Mouse (Mus musculus): ENCODE measurements around the gene Repin1. TPM values are rescaled to one million over a fixed set of nuclear protein-coding genes. Genes with fewer than 3 reads are reported as not detected.

Repin1 gene
- polyA plus RNA-seq, 1 experiment, result 49.2 TPM

DNA sequence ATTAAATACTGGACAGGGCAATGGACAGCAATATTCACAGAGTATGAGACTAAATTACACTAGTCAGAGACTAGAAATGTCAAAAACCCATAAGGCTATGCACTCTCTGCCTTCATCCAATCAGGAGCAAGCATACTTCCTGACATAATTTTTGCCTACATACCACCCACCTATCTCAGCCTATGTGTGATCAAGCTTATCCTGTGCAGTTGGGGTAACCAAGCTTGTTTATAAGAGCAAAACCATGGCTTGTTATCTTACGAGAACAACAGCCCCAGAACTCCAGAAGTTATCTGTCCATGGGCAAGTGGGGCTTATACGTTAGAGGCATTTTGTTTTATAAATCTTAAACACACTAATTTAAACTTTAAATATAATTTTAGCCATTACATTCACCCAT is 41.4 kb downstream of the Repin1 start:
- no peaks in the 10 kb centered on the region for H3K27me3 ChIP-seq (replicated peaks; ENCODE audit: control insufficient read depth, insufficient read depth, low read length)
- no peak overlapping the region for H3K27ac ChIP-seq (ENCODE audit: insufficient read depth, low read depth, low read length)
- H3K4me3 ChIP-seq (ENCODE audit: insufficient read depth, low read depth, low read length), result no peak overlapping the region
- peaks cover 9% of the 10 kb centered on the region for H3K4me1 ChIP-seq (ENCODE audit: control insufficient read depth, insufficient read depth, low read length)
- 94% methylated on average over 2 of the region's 2 CpGs for WGBS
- no peaks in the 10 kb centered on the region for H3K36me3 ChIP-seq (ENCODE audit: control insufficient read depth, insufficient read depth, low read length)
- no peak for DNase-seq
- no peak for TF ChIP-seq CTCF (conservative IDR thresholded peaks at IDR 0.05; ENCODE audit: insufficient read depth, insufficient read length, low read depth, low read length)
- no peak for TF ChIP-seq POLR2A (IDR thresholded peaks at IDR 0.05; ENCODE audit: low read depth, low read length)

DNA sequence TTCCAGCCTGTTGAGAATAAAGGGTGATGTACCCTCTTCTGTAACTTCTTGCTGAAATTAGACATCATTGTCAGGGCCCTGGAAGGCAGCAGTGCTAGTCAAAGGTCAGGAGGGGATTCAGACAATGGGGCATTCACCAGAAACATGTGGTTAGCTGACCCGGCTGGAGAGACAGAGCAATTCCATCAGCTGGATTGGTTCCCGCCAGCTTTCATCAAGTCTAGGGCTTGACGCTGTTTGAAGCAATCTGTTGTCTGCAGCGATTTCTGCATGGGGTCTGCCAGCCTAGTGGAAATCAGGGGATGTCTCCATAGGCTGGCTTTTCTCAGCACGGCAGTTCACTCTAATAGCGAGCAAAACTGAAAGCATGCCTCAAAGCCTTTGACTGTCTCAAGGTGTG is 42.8 kb downstream of the Repin1 start:
- H3K4me3 ChIP-seq (ENCODE audit: insufficient read depth, low read depth, low read length), result no peak overlapping the region
- 85% methylated on average over 6 of the region's 6 CpGs for WGBS
- no peaks in the 10 kb centered on the region for H3K27me3 ChIP-seq (replicated peaks; ENCODE audit: control insufficient read depth, insufficient read depth, low read length)
- no peak for DNase-seq
- peaks cover 3% of the 10 kb centered on the region; the same call in 1 of the 2 replicates for H3K4me1 ChIP-seq (ENCODE audit: control insufficient read depth, insufficient read depth, low read length)
- no peak for TF ChIP-seq POLR2A (IDR thresholded peaks at IDR 0.05; ENCODE audit: low read depth, low read length)
- TF ChIP-seq CTCF (conservative IDR thresholded peaks at IDR 0.05; ENCODE audit: insufficient read depth, insufficient read length, low read depth, low read length), result no peak
- no peak overlapping the region for H3K27ac ChIP-seq (ENCODE audit: insufficient read depth, low read depth, low read length)
- H3K36me3 ChIP-seq (ENCODE audit: control insufficient read depth, insufficient read depth, low read length), result no peaks in the 10 kb centered on the region

DNA sequence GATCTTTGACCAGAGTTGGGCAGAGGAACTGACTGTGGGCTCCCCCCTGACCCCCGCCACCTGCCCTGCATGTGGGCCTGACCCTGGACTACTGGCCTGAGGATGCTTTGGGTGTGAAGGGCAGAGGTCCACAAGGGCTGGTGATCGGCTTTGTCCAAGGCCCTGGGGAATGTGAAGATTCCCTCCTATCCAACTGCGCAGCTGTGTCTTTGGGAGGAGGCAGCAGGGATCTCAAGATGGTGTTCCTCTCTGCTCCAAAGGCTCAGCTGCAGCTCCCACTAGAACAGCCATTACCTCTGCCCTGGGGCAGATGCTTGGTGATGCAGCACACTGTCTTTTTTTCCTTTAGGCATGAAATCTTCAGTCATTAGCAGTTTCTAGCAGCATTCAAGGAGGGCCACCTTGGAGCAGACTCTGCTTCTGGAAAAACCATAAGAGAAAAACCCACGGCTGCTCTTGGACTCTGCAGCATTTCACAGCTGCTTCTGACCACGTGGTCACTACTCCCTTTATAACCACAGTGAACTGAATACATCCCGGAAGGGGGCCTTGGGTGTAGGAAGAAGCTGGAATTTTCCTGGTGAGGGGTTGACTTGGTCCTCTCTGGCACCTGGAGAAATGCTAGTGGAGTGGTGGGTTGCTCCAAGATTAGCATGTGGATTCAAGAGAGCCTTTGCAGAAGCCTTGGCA is 44.3 kb downstream of the Repin1 start:
- Histone ChIP-seq H3K27ac (ENCODE audit: insufficient read depth, low read depth, low read length) (no peak overlapping the region; the same call in 1 of the 2 replicates), H3K36me3 (ENCODE audit: control insufficient read depth, insufficient read depth, low read length) (no peaks in the 10 kb centered on the region), H3K27me3 (replicated peaks; ENCODE audit: control insufficient read depth, insufficient read depth, low read length) (no peaks in the 10 kb centered on the region), H3K4me1 (ENCODE audit: control insufficient read depth, insufficient read depth, low read length) (peaks cover 3% of the 10 kb centered on the region; the same call in 1 of the 2 replicates), H3K4me3 (ENCODE audit: insufficient read depth, low read depth, low read length) (no peak overlapping the region)
- TF ChIP-seq CTCF (conservative IDR thresholded peaks at IDR 0.05; ENCODE audit: insufficient read depth, insufficient read length, low read depth, low read length) (no peak), POLR2A (IDR thresholded peaks at IDR 0.05; ENCODE audit: low read depth, low read length) (no peak)
- WGBS, result 63% methylated on average over 6 of the region's 6 CpGs
- DNase-seq, result no peak

DNA sequence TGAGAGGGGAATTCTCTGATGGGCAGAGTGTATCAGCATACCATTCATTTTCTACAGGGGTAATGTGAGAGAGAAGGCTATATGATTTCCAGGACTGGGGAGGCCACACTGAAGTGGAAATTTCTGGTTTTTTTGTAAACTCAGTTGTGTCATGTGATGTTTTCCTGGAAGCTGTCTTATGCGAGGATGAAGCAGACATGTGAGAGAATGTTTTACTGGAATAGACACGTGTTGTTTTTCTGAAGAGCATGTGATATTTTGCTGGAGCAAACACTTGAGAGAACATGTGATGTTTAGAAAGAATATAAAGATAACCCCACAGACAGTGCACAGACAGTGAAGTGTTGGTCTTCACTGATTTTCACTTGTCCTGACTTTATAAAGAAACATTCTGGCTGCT is 44.9 kb downstream of the Repin1 start:
- WGBS, result 44% methylated on average over 2 of the region's 2 CpGs
- Histone ChIP-seq H3K27ac (ENCODE audit: insufficient read depth, low read depth, low read length) (no peak overlapping the region; the same call in 1 of the 2 replicates), H3K4me1 (ENCODE audit: control insufficient read depth, insufficient read depth, low read length) (peaks cover 3% of the 10 kb centered on the region; the same call in 1 of the 2 replicates), H3K27me3 (replicated peaks; ENCODE audit: control insufficient read depth, insufficient read depth, low read length) (no peaks in the 10 kb centered on the region), H3K36me3 (ENCODE audit: control insufficient read depth, insufficient read depth, low read length) (no peaks in the 10 kb centered on the region), H3K4me3 (ENCODE audit: insufficient read depth, low read depth, low read length) (no peak overlapping the region)
- no peak for TF ChIP-seq POLR2A (IDR thresholded peaks at IDR 0.05; ENCODE audit: low read depth, low read length)
- no peak for TF ChIP-seq CTCF (conservative IDR thresholded peaks at IDR 0.05; ENCODE audit: insufficient read depth, insufficient read length, low read depth, low read length)
- DNase-seq, result peak; percentile 66

DNA sequence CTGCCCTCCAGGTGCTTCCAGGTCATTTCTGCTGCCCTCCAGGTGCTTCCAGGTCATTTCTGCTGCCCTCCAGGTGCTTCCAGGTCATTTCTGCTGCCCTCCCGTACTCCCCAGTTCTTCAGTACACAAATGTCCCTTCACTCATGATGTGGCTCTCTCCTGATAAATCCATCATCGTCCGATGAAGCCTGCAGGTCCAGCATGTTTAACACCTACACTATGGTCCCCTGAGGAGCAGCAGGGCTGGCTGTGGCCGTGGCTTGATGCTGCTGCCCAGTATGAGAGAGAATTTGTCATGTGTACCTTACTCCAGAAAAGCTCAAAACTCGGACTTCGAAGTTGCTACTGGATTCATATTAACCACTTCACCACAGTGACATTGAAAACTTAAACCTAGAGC is 47.7 kb downstream of the Repin1 start:
- DNase-seq, result no peak
- peaks cover 3% of the 10 kb centered on the region; the same call in 1 of the 2 replicates for H3K4me1 ChIP-seq (ENCODE audit: control insufficient read depth, insufficient read depth, low read length)
- no peak overlapping the region for H3K4me3 ChIP-seq (ENCODE audit: insufficient read depth, low read depth, low read length)
- H3K36me3 ChIP-seq (ENCODE audit: control insufficient read depth, insufficient read depth, low read length), result no peaks in the 10 kb centered on the region
- TF ChIP-seq POLR2A (IDR thresholded peaks at IDR 0.05; ENCODE audit: low read depth, low read length), result no peak
- no peak for TF ChIP-seq CTCF (conservative IDR thresholded peaks at IDR 0.05; ENCODE audit: insufficient read depth, insufficient read length, low read depth, low read length)
- H3K27me3 ChIP-seq (replicated peaks; ENCODE audit: control insufficient read depth, insufficient read depth, low read length), result no peaks in the 10 kb centered on the region
- 65% methylated on average over 6 of the region's 6 CpGs for WGBS
- no peak overlapping the region for H3K27ac ChIP-seq (ENCODE audit: insufficient read depth, low read depth, low read length)

DNA sequence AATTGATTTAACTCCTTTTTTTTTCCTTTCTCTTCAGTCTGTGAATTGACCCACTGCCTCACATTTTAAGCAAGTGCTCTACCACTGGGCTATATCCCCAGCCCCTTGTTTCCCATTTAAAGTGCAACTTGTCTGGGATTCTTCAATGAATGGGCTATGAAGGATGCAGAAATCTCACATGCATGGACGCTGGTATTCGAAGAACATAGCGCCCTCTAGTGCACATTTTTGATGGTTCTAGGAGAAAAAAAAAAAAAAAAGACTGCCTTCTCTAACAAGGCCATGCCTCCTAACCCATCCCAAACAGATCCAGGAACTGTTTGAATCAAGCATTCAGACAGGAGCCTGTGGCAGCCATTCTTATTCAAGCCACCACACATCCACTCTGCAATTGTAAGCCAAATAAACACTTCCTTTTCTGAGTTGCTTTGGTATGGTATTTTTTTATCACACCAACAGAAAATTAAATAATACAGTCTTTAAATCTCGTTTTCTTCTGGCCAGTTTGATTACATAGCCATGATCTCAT is 49.1 kb downstream of the Repin1 start:
- no peaks in the 10 kb centered on the region for H3K36me3 ChIP-seq (ENCODE audit: control insufficient read depth, insufficient read depth, low read length)
- H3K27ac ChIP-seq (ENCODE audit: insufficient read depth, low read depth, low read length), result no peak overlapping the region
- WGBS, result 23% methylated on average over 4 of the region's 4 CpGs
- DNase-seq, result peak; percentile 74
- H3K27me3 ChIP-seq (replicated peaks; ENCODE audit: control insufficient read depth, insufficient read depth, low read length), result no peaks in the 10 kb centered on the region
- H3K4me3 ChIP-seq (ENCODE audit: insufficient read depth, low read depth, low read length), result no peak overlapping the region
- peaks cover 9% of the 10 kb centered on the region for H3K4me1 ChIP-seq (ENCODE audit: control insufficient read depth, insufficient read depth, low read length)
- TF ChIP-seq CTCF (conservative IDR thresholded peaks at IDR 0.05; ENCODE audit: insufficient read depth, insufficient read length, low read depth, low read length) (peak; percentile 30), POLR2A (IDR thresholded peaks at IDR 0.05; ENCODE audit: low read depth, low read length) (no peak)

DNA sequence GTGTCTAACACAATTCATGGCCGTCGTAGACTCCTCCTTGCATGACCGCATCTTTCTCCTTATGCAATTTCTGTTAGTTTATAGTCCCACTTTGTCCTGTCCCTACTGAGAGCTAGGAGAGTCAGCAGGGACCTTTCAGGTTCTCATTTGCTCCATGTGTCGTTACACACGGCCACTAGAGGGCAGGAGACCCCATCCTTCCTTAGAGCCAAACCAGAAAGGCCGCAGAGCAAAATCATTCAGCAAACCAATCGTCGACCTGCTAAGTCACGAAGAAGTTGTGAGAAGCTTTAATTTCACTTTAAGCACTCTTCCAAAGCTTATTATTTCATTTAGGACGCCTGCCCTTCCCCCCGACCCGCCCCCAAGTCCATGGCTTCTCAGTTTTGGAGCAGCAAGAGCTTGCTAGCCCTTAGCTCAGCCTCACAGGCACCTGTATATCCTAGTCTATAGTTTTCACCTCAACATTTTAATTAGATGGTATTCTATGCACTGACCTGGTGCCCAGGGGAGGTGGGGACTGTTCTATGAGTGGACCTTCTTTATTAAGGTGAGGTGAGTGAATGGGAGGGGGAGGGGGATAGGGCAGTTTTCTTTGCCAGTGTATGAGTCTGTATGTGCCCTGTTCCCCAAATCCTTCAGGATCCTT is 52.1 kb downstream of the Repin1 start:
- H3K4me3 ChIP-seq (ENCODE audit: insufficient read depth, low read depth, low read length), result no peak overlapping the region
- peak overlapping the region; percentile 7; the same call in 1 of the 2 replicates for H3K27ac ChIP-seq (ENCODE audit: insufficient read depth, low read depth, low read length)
- no peaks in the 10 kb centered on the region; the same call in 1 of the 2 replicates for H3K36me3 ChIP-seq (ENCODE audit: control insufficient read depth, insufficient read depth, low read length)
- no peaks in the 10 kb centered on the region for H3K27me3 ChIP-seq (replicated peaks; ENCODE audit: control insufficient read depth, insufficient read depth, low read length)
- 6% methylated on average over 12 of the region's 12 CpGs for WGBS
- H3K4me1 ChIP-seq (ENCODE audit: control insufficient read depth, insufficient read depth, low read length), result peaks cover 10% of the 10 kb centered on the region
- peak; percentile 87 for DNase-seq
- TF ChIP-seq POLR2A (IDR thresholded peaks at IDR 0.05; ENCODE audit: low read depth, low read length) (no peak), CTCF (conservative IDR thresholded peaks at IDR 0.05; ENCODE audit: insufficient read depth, insufficient read length, low read depth, low read length) (peak; percentile 94)

All from kidney, adult 2 months (tissue).